Mouse (Mus musculus): ENCODE measurements around the gene Amigo3. TPM values are rescaled to one million over a fixed set of nuclear protein-coding genes. Genes with fewer than 3 reads are reported as not detected.

Gene Amigo3
- polyA plus RNA-seq, 1 experiment from 2014 or later, result 0.86 TPM

GRCm38 (mm10) chr9:108044751-108045492 lies 8.0 kb upstream of the Amigo3 start:
- Histone ChIP-seq H3K4me1 (ENCODE audit: insufficient read depth) (peaks cover 18% of the 10 kb centered on the region), H3K9me3 (ENCODE audit: low read length) (no peaks in the 10 kb centered on the region), H3K36me3 (replicated peaks; ENCODE audit: insufficient read depth, low read length) (peaks cover 55% of the 10 kb centered on the region), H3K9ac (replicated peaks) (no peak overlapping the region), H3K27ac (ENCODE audit: low read depth) (no peak overlapping the region), H3K4me2 (ENCODE audit: low read depth, low read length) (no peak overlapping the region), H3K4me3 (ENCODE audit: low read depth, low read length) (no peak overlapping the region), H3K27me3 (ENCODE audit: insufficient read depth, low read length) (no peaks in the 10 kb centered on the region)
- ATAC-seq (no peak), DNase-seq (peak; percentile 14)
- WGBS (ENCODE audit: insufficient replicate concordance), result 90% methylated on average over 8 of the region's 8 CpGs
- TF ChIP-seq CTCF (IDR thresholded peaks at IDR 0.05; ENCODE audit: low read depth) (peak; percentile 42), EP300 (IDR thresholded peaks at IDR 0.05; ENCODE audit: low read depth) (no peak)

- Histone ChIP-seq H3K36me3 (replicated peaks; ENCODE audit: insufficient read depth, low read length) (peaks cover 56% of the 10 kb centered on the region), H3K9ac (replicated peaks) (peak overlapping the region; percentile 16; the same call in 1 of the 2 replicates), H3K27ac (ENCODE audit: low read depth) (no peak overlapping the region), H3K4me3 (ENCODE audit: low read depth, low read length) (no peak overlapping the region), H3K9me3 (ENCODE audit: low read length) (no peaks in the 10 kb centered on the region), H3K27me3 (ENCODE audit: insufficient read depth, low read length) (no peaks in the 10 kb centered on the region), H3K4me2 (ENCODE audit: low read depth, low read length) (no peak overlapping the region), H3K4me1 (ENCODE audit: insufficient read depth) (peaks cover 21% of the 10 kb centered on the region)
- WGBS (ENCODE audit: insufficient replicate concordance), result 79% methylated on average over 4 of the region's 4 CpGs
- DNase-seq (peak; percentile 19), ATAC-seq (no peak)
- no peak for TF ChIP-seq CTCF (IDR thresholded peaks at IDR 0.05; ENCODE audit: low read depth)
- no peak for TF ChIP-seq EP300 (IDR thresholded peaks at IDR 0.05; ENCODE audit: low read depth)
Measured at GRCm38 (mm10) chr9:108046582-108046981, 6.4 kb upstream of the Amigo3 start.

- peaks cover 52% of the 10 kb centered on the region for H3K36me3 ChIP-seq (replicated peaks; ENCODE audit: insufficient read depth, low read length)
- 39% methylated on average over 17 of the region's 17 CpGs for WGBS (ENCODE audit: insufficient replicate concordance)
- peak; percentile 33 for DNase-seq
- peak overlapping the region; percentile 88 for H3K4me2 ChIP-seq (ENCODE audit: low read depth, low read length)
- no peaks in the 10 kb centered on the region for H3K9me3 ChIP-seq (ENCODE audit: low read length)
- H3K9ac ChIP-seq (replicated peaks), result peak overlapping the region; percentile 58
- H3K4me3 ChIP-seq (ENCODE audit: low read depth, low read length), result peak overlapping the region; percentile 91
- no peak for TF ChIP-seq CTCF (IDR thresholded peaks at IDR 0.05; ENCODE audit: low read depth)
- TF ChIP-seq EP300 (IDR thresholded peaks at IDR 0.05; ENCODE audit: low read depth), result no peak
- H3K27me3 ChIP-seq (ENCODE audit: insufficient read depth, low read length), result no peaks in the 10 kb centered on the region
- H3K4me1 ChIP-seq (ENCODE audit: insufficient read depth), result peaks cover 21% of the 10 kb centered on the region
- peak overlapping the region; percentile 88 for H3K27ac ChIP-seq (ENCODE audit: low read depth)
- ATAC-seq, result no peak
Measured at GRCm38 (mm10) chr9:108047601-108048565, 5.1 kb upstream of the Amigo3 start.

GRCm38 (mm10) chr9:108048566-108048955 lies 4.4 kb upstream of the Amigo3 start:
- DNase-seq, result no peak
- 3% methylated on average over 19 of the region's 19 CpGs for WGBS (ENCODE audit: insufficient replicate concordance)
- H3K36me3 ChIP-seq (replicated peaks; ENCODE audit: insufficient read depth, low read length), result peaks cover 48% of the 10 kb centered on the region
- peak overlapping the region; percentile 88 for H3K27ac ChIP-seq (ENCODE audit: low read depth)
- peak; percentile 3 for ATAC-seq
- TF ChIP-seq CTCF (IDR thresholded peaks at IDR 0.05; ENCODE audit: low read depth) (no peak), EP300 (IDR thresholded peaks at IDR 0.05; ENCODE audit: low read depth) (no peak)
- peak overlapping the region; percentile 88 for H3K4me2 ChIP-seq (ENCODE audit: low read depth, low read length)
- H3K4me3 ChIP-seq (ENCODE audit: low read depth, low read length), result peak overlapping the region; percentile 91
- H3K9ac ChIP-seq (replicated peaks), result peak overlapping the region; percentile 58
- peaks cover 24% of the 10 kb centered on the region for H3K4me1 ChIP-seq (ENCODE audit: insufficient read depth)
- no peaks in the 10 kb centered on the region for H3K9me3 ChIP-seq (ENCODE audit: low read length)
- H3K27me3 ChIP-seq (ENCODE audit: insufficient read depth, low read length), result no peaks in the 10 kb centered on the region

- Histone ChIP-seq H3K9ac (replicated peaks) (peak within 1 kb of the TSS; percentile 78), H3K9me3 (ENCODE audit: low read length) (no peaks in the 10 kb centered on the region), H3K4me1 (ENCODE audit: insufficient read depth) (peaks cover 24% of the 10 kb centered on the region), H3K36me3 (replicated peaks; ENCODE audit: insufficient read depth, low read length) (peaks cover 52% of the 10 kb centered on the region), H3K4me2 (ENCODE audit: low read depth, low read length) (peak within 1 kb of the TSS; percentile 88), H3K27me3 (ENCODE audit: insufficient read depth, low read length) (no peaks in the 10 kb centered on the region), H3K4me3 (ENCODE audit: low read depth, low read length) (peak within 1 kb of the TSS; percentile 91), H3K27ac (ENCODE audit: low read depth) (peak within 1 kb of the TSS; percentile 88)
- ATAC-seq (peak; percentile 96), DNase-seq (peak; percentile 97)
- under 1% methylated on average over 36 of the region's 39 CpGs for WGBS (ENCODE audit: insufficient replicate concordance)
- TF ChIP-seq EP300 (IDR thresholded peaks at IDR 0.05; ENCODE audit: low read depth) (no peak), CTCF (IDR thresholded peaks at IDR 0.05; ENCODE audit: low read depth) (no peak)
Measured at GRCm38 (mm10) chr9:108049016-108049455, 3.9 kb upstream of the Amigo3 start, which contains the start of gene Gmppb. Gene Gmppb (plus strand): TSS chr9:108049242.
